Mouse (Mus musculus) adrenal gland, postnatal 36 days (tissue): ENCODE measurements around the gene Pltp. TPM values are rescaled to one million over a fixed set of nuclear protein-coding genes. Genes with fewer than 3 reads are reported as not detected.
A peak's percentile ranks its signal among the peaks of the same experiment; 100 is the strongest.
"Not testable (repeated sequence)": the region's sequence is repeated elsewhere in the genome, so short reads cannot be mapped to it uniquely, and the experiment has no call there.

Experiments
- DNase-seq, 2 experiments: peaks; one replicate each; pipeline ENCODE4 v3.0.0; 2021; ENCODE audit warnings: mixed read lengths in 1 of 2
- total RNA-seq, 2 experiments: library from RNA; stranded (reverse); gene quantifications; 2 replicates each; pipeline ENCODE4 v1.2.3; 2021

The Pltp gene
- total RNA-seq, 2 experiments from 2014 or later: 21.1 to 34.7 TPM

GRCm38 (mm10) chr2:164805332-164805718 lies 52.2 kb downstream of the Pltp start:
- peak in 1 of 2 experiments; percentile 60 for DNase-seq

GRCm38 (mm10) chr2:164804533-164805331 lies 52.8 kb downstream of the Pltp start, which contains the start of the genes Acot8 and Zswim3:
Gene Acot8 (minus strand): TSS chr2:164804882.
Gene Zswim3 (plus strand): TSS chr2:164805098.
- DNase-seq: peak; percentile 95 to 96

- DNase-seq: no peak
Measured at GRCm38 (mm10) chr2:164803921-164804313, 53.6 kb downstream of the Pltp start.

GRCm38 (mm10) chr2:164803201-164803920 lies 54.1 kb downstream of the Pltp start:
- DNase-seq: no peak

- DNase-seq: no peak
Measured at GRCm38 (mm10) chr2:164800252-164801004, 57.1 kb downstream of the Pltp start.

- DNase-seq: not testable (repeated sequence)
Measured at GRCm38 (mm10) chr2:164798554-164798953, 59.0 kb downstream of the Pltp start.

GRCm38 (mm10) chr2:164795868-164796267 lies 61.6 kb downstream of the Pltp start:
- DNase-seq: peak in 1 of 2 experiments; percentile 41

- DNase-seq: peak; percentile 92 to 94
Measured at GRCm38 (mm10) chr2:164794293-164794692, 63.2 kb downstream of the Pltp start.

GRCm38 (mm10) chr2:164793772-164794171 lies 63.7 kb downstream of the Pltp start:
- DNase-seq: no peak

GRCm38 (mm10) chr2:164793236-164793635 lies 64.3 kb downstream of the Pltp start:
- peak; percentile 65 to 77 for DNase-seq

- peak; percentile 53 to 56 for DNase-seq
Measured at GRCm38 (mm10) chr2:164792400-164793190, 64.9 kb downstream of the Pltp start.

- peak in 1 of 2 experiments; percentile 41 for DNase-seq
Measured at GRCm38 (mm10) chr2:164791841-164792261, 65.7 kb downstream of the Pltp start.

- DNase-seq: peak in 1 of 2 experiments; percentile 55
Measured at GRCm38 (mm10) chr2:164790451-164790850, 67.1 kb downstream of the Pltp start.

Other genes with a start within 250 kb of the Pltp start
- gene Wfdc6b, start 244.2 kb downstream of the Pltp start, total RNA-seq: not detected
- not detected for gene Wfdc8, start 244.1 kb downstream of the Pltp start, total RNA-seq
- not detected for gene Wfdc16, start 218.9 kb downstream of the Pltp start, total RNA-seq
- not detected for gene Wfdc10, start 201.7 kb downstream of the Pltp start, total RNA-seq
- gene Wfdc9, start 201.1 kb downstream of the Pltp start, total RNA-seq: not detected
- not detected for gene Wfdc11, start 183.6 kb downstream of the Pltp start, total RNA-seq
- not detected for gene Wfdc13, start 172.6 kb downstream of the Pltp start, total RNA-seq
- not detected for gene Spint4, start 159.2 kb downstream of the Pltp start, total RNA-seq
- not detected for gene Spint5, start 142.4 kb downstream of the Pltp start, total RNA-seq
- gene Wfdc3, start 111.8 kb downstream of the Pltp start, total RNA-seq: under 1 TPM; 0.26 to 0.36 TPM
- gene Dnttip1, start 111.7 kb downstream of the Pltp start, total RNA-seq: 10 to 100 TPM; 39.8 to 44.2 TPM
- 10 to 100 TPM in 1 of 2 experiments, 1 to 10 TPM in 1; 7.0 to 10.4 TPM for gene Ube2c, start 87.8 kb downstream of the Pltp start, total RNA-seq
- under 1 TPM in 1 of 2 experiments, not detected in 1; 0.53 TPM for gene Tnnc2, start 77.7 kb downstream of the Pltp start, total RNA-seq
- 10 to 100 TPM; 29.2 to 35.3 TPM for gene Snx21, start 71.9 kb downstream of the Pltp start, total RNA-seq
- 10 to 100 TPM; 31.5 to 33.6 TPM for gene Acot8, start 52.8 kb downstream of the Pltp start, total RNA-seq
- 1 to 10 TPM; 4.0 to 4.7 TPM for gene Zswim3, start 52.6 kb downstream of the Pltp start, total RNA-seq
- gene Zswim1, start 35.0 kb downstream of the Pltp start, total RNA-seq: 10 to 100 TPM in 1 of 2 experiments, 1 to 10 TPM in 1; 9.3 to 10.2 TPM
- not detected for gene Spata25, start 29.2 kb downstream of the Pltp start, total RNA-seq
- gene Ctsa, start 24.8 kb downstream of the Pltp start, total RNA-seq: 100 to 1,000 TPM; 105 to 112 TPM
- 1 to 10 TPM; 2.1 to 2.5 TPM for gene Neurl2, start 24.3 kb downstream of the Pltp start, total RNA-seq
- gene Pcif1, start 21.6 kb upstream of the Pltp start, total RNA-seq: 10 to 100 TPM; 45.4 to 53.9 TPM
- 10 to 100 TPM; 14.8 to 18.3 TPM for gene Zfp335, start 54.0 kb upstream of the Pltp start, total RNA-seq
- under 1 TPM; 0.56 to 0.60 TPM for gene Mmp9, start 83.1 kb upstream of the Pltp start, total RNA-seq
- gene Slc12a5, start 103.1 kb upstream of the Pltp start, total RNA-seq: 1 to 10 TPM; 4.3 to 7.9 TPM
- 10 to 100 TPM; 28.9 to 36.0 TPM for gene Ncoa5, start 177.2 kb upstream of the Pltp start, total RNA-seq
- gene Cd40, start 197.9 kb upstream of the Pltp start, total RNA-seq: 1 to 10 TPM; 1.7 TPM
- not detected for gene 1700025C18Rik, start 233.0 kb upstream of the Pltp start, total RNA-seq